Mouse (Mus musculus) forebrain, embryonic 16.5 days (tissue): ENCODE results near the gene Nfu1. TPM values are rescaled to one million over a fixed set of nuclear protein-coding genes. Genes with fewer than 3 reads are reported as not detected.

Source experiments
- ATAC-seq: fragments of 200-750 bp; cut with Nextera tagmentation; 2 replicates; pipeline ENCODE4 v1.8.0; 2017; ENCODE audit warnings: mild to moderate bottlenecking, moderate library complexity
- H3K27ac ChIP-seq: fragments of 300-500 bp; sonication (generic); 2 replicates; pipeline ENCODE4 v1.5.1; 2014; ENCODE audit warnings: low read length, control low read depth
- H3K27me3 ChIP-seq: fragments of 300-500 bp; sonication (generic); replicated peaks from 2 replicates; pipeline ENCODE4 v1.6.1; 2014; ENCODE audit warnings: low read length; ENCODE audit not compliant: control insufficient read depth, insufficient read depth
- H3K36me3 ChIP-seq: fragments of 300-500 bp; sonication (generic); 2 replicates; pipeline ENCODE4 v1.6.1; 2014; ENCODE audit not compliant: control insufficient read depth, insufficient read depth
- H3K4me1 ChIP-seq: fragments of 300-500 bp; sonication (generic); replicated peaks from 2 replicates; pipeline ENCODE4 v1.6.1; 2014; ENCODE audit warnings: low read length; ENCODE audit not compliant: control insufficient read depth, insufficient read depth
- H3K4me2 ChIP-seq: fragments of 300-500 bp; sonication (generic); 2 replicates; pipeline ENCODE4 v1.6.1; 2014; ENCODE audit warnings: mild to moderate bottlenecking, low read length, control low read depth
- H3K4me3 ChIP-seq: fragments of 300-500 bp; sonication (generic); replicated peaks from 2 replicates; pipeline ENCODE4 v1.5.1; 2014; ENCODE audit warnings: mild to moderate bottlenecking, low read length, control low read depth
- H3K9ac ChIP-seq: fragments of 300-500 bp; sonication (generic); replicated peaks from 2 replicates; pipeline ENCODE4 v1.6.1; 2014; ENCODE audit warnings: low read depth, low read length, control low read depth
- H3K9me3 ChIP-seq: fragments of 300-500 bp; sonication (generic); 2 replicates; pipeline ENCODE4 v1.6.1; 2016; ENCODE audit warnings: low read length; ENCODE audit not compliant: control insufficient read depth
- WGBS: fragments of 180-500 bp; shearing (Covaris S2); extraction: QIAGEN DNeasy Blood & Tissue Kit; methylation state at CpG from one replicate; pipeline ENCODE4 v1.1.7; 2014; 5-methylcytosine and 5-hydroxymethylcytosine counted together
- polyA plus RNA-seq: library from polyadenylated mRNA; unstranded; fragments of >200 nt; fragmentation: Nextera tagmentation; extraction: Ambion mirVana; gene quantifications from 2 replicates; pipeline ENCODE4 v1.2.1, GENCODE M21; 2015

Nfu1 gene
- polyA plus RNA-seq, 1 experiment from 2014 or later, result 109 TPM

DNA sequence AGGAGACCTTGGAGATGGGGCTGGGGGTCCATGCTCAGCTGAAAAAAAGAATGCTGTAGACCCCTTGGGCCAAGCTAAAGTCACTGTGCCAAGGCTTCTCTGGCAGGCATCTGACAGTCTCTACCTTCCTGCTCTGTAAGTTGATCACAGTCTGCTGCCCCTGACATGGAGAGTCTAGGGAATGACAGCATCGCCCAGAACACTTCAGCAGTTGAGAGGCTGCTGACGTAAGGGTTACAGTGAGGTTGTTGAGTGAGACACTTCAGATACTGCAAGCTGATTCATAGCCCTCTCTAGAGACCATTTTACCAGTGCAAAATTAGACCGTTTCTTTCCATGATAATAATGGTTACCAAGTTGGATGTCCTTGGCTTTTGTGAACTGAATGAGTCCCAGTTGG is 18.0 kb upstream of the Nfu1 start:
- Histone ChIP-seq H3K27ac (no peak overlapping the region), H3K36me3 (peaks cover 3% of the 10 kb centered on the region; the same call in 1 of the 2 replicates), H3K27me3 (no peaks in the 10 kb centered on the region), H3K4me3 (no peak overlapping the region), H3K9ac (no peak overlapping the region), H3K4me2 (no peak overlapping the region), H3K9me3 (no peaks in the 10 kb centered on the region), H3K4me1 (no peaks in the 10 kb centered on the region)
- no peak for ATAC-seq
- 90% methylated on average over 3 of the region's 3 CpGs for WGBS

DNA sequence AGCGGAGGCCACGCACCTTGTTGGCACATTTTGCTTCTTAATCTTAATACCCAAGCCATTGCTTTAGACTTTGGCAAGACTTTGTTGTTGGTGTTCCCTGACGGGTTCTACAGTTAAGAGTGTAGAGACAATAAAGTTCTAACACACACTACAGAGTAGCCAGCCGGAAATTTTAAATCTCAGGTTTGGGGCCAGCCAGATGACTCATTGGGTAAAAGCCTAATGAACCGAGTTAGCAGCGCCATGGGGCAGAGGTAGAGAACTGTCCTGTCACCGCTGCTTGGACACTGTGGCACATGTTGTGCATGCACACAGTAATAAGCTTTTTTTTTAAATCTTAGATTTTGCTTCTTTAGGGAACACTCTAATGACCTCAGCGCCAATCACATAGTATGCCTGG is 16.7 kb upstream of the Nfu1 start:
- no peaks in the 10 kb centered on the region for H3K27me3 ChIP-seq
- ATAC-seq, result no peak
- 71% methylated on average over 8 of the region's 8 CpGs for WGBS

DNA sequence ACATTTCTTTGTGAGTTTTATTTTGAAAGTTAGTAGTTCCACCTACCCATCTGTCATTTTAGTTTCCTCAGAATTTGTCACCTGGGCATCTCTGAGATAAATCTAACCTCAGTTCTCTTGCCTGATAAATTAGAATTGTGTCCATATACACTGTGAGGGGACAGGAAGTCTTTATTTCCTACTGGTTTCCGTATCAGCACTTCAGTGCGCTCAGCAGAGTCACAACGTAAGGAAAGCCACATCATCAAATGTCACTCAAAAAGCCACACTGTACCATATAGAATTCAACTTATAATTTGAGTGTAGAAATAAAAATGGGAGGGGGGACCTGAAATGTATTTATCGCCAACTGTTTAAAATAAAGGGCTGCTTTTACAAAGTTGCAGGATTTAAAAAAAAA is 14.8 kb upstream of the Nfu1 start:
- Histone ChIP-seq H3K9ac (no peak overlapping the region), H3K4me1 (no peaks in the 10 kb centered on the region), H3K4me3 (no peak overlapping the region), H3K27me3 (no peaks in the 10 kb centered on the region), H3K9me3 (no peaks in the 10 kb centered on the region), H3K27ac (no peak overlapping the region), H3K36me3 (peaks cover 5% of the 10 kb centered on the region), H3K4me2 (no peak overlapping the region)
- 89% methylated on average over 4 of the region's 4 CpGs for WGBS
- no peak for ATAC-seq

More for the DNA sequence above, 16.7 kb upstream of the Nfu1 start:
- no peaks in the 10 kb centered on the region for H3K4me1 ChIP-seq
- no peak overlapping the region for H3K27ac ChIP-seq
- no peaks in the 10 kb centered on the region for H3K9me3 ChIP-seq
- no peak overlapping the region for H3K4me3 ChIP-seq
- peaks cover 1% of the 10 kb centered on the region for H3K36me3 ChIP-seq
- H3K9ac ChIP-seq, result no peak overlapping the region
- no peak overlapping the region for H3K4me2 ChIP-seq

DNA sequence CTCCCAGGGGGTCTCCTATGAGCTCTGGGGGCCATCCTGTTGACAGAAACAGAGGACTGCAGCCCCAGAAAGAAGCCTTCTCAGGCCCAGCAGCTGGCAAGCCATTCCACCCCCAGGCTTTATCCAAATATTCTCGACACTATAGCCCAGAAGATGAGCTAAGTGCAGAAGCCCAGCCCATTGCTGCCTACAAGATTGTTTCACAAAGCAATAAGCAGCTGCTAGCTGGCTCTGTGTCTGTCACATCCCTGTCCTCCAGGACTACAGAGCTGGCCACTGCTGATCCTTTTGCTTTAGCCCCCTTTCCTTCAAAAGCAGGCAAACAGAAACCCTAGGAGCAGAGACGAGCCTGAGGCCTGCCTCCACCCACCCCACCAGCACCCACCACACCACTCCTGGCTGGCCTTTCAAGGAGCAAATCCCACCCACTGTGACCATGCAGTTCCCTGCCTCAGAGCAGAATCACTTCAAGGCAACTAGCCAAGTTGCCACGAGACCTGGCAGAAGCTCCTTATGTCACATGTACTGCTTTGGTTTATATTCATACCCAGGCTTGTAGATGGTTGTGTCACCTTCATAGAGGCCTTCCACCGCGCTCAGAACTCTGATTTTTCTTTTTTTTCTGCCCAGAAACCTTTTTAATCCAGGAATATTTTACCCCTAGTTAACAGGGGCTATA is 12.3 kb upstream of the Nfu1 start:
- no peaks in the 10 kb centered on the region for H3K27me3 ChIP-seq
- H3K4me2 ChIP-seq, result no peak overlapping the region
- H3K9ac ChIP-seq, result no peak overlapping the region
- H3K9me3 ChIP-seq, result no peaks in the 10 kb centered on the region
- H3K27ac ChIP-seq, result no peak overlapping the region
- ATAC-seq, result no peak
- no peaks in the 10 kb centered on the region for H3K4me1 ChIP-seq
- no peak overlapping the region for H3K4me3 ChIP-seq
- H3K36me3 ChIP-seq, result peaks cover 5% of the 10 kb centered on the region
- 68% methylated on average over 5 of the region's 5 CpGs for WGBS

DNA sequence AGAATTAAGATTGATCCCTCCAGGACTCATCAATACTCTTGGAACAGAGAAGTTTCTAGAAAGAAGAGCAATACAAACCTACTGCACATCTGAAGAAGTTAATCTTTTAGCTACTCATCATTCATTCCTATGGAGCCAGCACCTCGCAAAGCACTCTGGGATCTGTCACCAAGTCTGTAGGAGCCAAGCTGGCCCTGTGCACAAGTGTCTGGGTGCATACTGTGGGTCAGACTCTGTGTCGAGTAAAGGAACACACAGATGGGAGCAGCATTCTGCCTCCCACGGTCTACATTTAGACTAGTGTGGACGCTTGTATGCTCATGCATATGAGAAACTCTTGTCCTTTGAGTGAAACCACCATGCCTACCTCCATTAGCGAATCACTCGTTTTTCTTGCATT is 11.7 kb upstream of the Nfu1 start:
- Histone ChIP-seq H3K9me3 (no peaks in the 10 kb centered on the region), H3K4me1 (no peaks in the 10 kb centered on the region), H3K4me3 (no peak overlapping the region), H3K36me3 (peaks cover 5% of the 10 kb centered on the region), H3K4me2 (no peak overlapping the region), H3K9ac (no peak overlapping the region), H3K27ac (no peak overlapping the region), H3K27me3 (no peaks in the 10 kb centered on the region)
- ATAC-seq, result no peak
- 91% methylated on average over 6 of the region's 6 CpGs for WGBS

DNA sequence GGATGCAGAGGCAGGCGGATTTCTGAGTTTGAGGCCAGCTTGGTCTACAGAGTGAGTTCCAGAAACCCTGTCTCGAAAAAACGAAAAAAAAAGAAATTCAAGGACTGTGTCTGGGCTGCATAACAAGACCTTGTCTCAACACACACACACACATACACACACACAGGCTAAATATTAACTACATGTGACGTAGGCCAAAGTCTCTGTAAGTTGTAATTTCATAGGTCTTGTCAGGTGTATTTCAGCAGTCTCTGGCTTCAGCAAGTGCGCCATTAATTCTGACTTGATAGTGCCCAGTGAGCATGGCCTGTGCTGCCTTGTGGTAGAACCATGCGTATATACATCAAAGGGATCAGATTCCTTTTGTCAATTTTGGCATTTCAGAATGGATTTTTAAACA is 7.0 kb upstream of the Nfu1 start:
- Histone ChIP-seq H3K4me1 (no peaks in the 10 kb centered on the region), H3K36me3 (peaks cover 5% of the 10 kb centered on the region), H3K4me2 (no peak overlapping the region), H3K9me3 (no peaks in the 10 kb centered on the region), H3K27ac (no peak overlapping the region), H3K4me3 (no peak overlapping the region), H3K9ac (no peak overlapping the region), H3K27me3 (no peaks in the 10 kb centered on the region)
- 98% methylated on average over 6 of the region's 6 CpGs for WGBS
- ATAC-seq, result no peak

DNA sequence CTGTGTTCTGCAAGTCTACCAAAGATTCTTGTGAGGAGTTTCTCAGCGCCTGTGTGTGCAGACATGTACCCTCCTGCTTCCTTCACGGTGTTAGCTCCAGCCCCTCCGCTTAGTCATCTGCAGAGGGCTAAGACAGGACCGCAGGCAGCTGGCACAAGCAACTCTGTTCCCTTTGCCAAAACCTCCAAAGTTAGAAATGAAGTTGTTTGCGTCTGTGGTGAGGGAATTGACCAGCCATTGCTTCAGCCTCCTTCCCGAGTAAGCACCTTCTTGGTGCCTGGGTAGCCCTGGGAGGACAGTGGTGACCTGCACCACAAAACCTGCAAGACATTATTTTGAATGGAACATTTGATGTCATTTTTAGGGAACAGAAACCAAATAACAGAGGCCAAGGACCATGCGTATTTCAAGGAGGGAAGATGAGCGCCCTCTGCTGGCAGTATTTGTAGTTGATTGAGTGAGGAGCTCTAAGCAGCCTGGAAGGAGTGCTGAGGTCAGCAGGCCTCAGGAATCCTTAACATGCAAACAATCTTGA is 6.4 kb upstream of the Nfu1 start:
- Histone ChIP-seq H3K36me3 (peaks cover 2% of the 10 kb centered on the region), H3K9me3 (no peaks in the 10 kb centered on the region), H3K4me3 (no peak overlapping the region), H3K27me3 (no peaks in the 10 kb centered on the region), H3K4me1 (no peaks in the 10 kb centered on the region), H3K27ac (no peak overlapping the region), H3K9ac (no peak overlapping the region), H3K4me2 (no peak overlapping the region)
- WGBS, result 43% methylated on average over 8 of the region's 8 CpGs
- ATAC-seq, result peak; percentile 49; the same call in 1 of the 2 replicates

DNA sequence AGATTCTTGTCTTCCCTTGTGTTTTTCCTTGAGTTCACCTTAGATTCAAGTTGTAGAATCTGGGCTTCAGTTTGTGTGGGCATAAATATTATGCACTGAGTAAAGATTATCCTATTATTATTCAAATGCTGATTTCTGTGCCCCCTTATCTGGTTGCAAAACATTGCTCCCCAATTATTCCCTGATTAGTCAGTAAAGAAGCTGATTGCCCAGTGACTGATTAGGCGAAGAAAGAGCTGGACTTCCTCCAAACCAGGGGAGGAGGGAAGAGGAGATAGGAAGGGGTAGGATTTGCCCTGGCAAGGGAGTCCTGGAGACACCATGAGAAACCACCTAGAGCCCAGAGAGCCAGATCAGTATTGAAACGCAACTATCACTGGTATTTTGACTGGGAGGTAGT is 4.9 kb upstream of the Nfu1 start:
- no peaks in the 10 kb centered on the region for H3K27me3 ChIP-seq
- H3K9me3 ChIP-seq, result no peaks in the 10 kb centered on the region
- H3K36me3 ChIP-seq, result no peaks in the 10 kb centered on the region
- no peak for ATAC-seq
- H3K9ac ChIP-seq, result no peak overlapping the region
- no peak overlapping the region for H3K27ac ChIP-seq
- no peaks in the 10 kb centered on the region for H3K4me1 ChIP-seq
- H3K4me3 ChIP-seq, result no peak overlapping the region
- 47% methylated on average over 2 of the region's 2 CpGs for WGBS
- no peak overlapping the region for H3K4me2 ChIP-seq

DNA sequence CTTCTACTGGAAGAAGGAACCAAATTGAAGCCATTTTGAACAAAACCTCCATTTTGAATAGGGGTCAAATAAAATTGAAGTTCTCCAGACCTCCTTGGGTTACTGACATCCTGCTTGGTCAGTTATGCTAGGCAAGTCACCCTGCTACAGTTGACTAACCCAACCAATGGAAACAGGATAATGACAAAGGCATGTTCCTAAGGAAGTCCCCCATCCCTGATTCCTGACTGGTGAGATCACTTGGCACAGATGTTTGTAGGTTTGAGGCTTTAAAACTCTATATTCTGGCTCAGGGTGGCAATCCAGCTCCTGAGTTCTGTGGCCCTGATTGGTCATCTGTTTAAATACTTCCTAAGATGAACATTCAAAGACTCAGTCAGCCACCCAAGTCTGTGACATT is 3.5 kb upstream of the Nfu1 start:
- H3K36me3 ChIP-seq, result no peaks in the 10 kb centered on the region
- H3K27ac ChIP-seq, result no peak overlapping the region
- H3K9ac ChIP-seq, result no peak overlapping the region
- H3K4me1 ChIP-seq, result peaks cover 7% of the 10 kb centered on the region
- no peak overlapping the region for H3K4me3 ChIP-seq
- ATAC-seq, result no peak
- no peaks in the 10 kb centered on the region for H3K27me3 ChIP-seq
- H3K4me2 ChIP-seq, result no peak overlapping the region
- H3K9me3 ChIP-seq, result no peaks in the 10 kb centered on the region
